Mouse (Mus musculus) brain, embryonic 14.5 days (tissue): ENCODE results near the gene Slc12a8.

Experiments used
- CTCF ChIP-seq: fragments of 200-500 bp; IDR thresholded peaks from 2 replicates; pipeline ENCODE4 v1.5.1; 2012; ENCODE audit warnings: inconsistent platforms, mild to moderate bottlenecking, moderate library complexity, borderline replicate concordance; ENCODE audit not compliant: insufficient read depth, insufficient read length; ENCODE audit errors: extremely low read depth
- POLR2A ChIP-seq: fragments of 200-500 bp; IDR thresholded peaks from 2 replicates; pipeline ENCODE4 v1.6.1; 2012; ENCODE audit warnings: mild to moderate bottlenecking, inconsistent platforms, borderline replicate concordance; ENCODE audit not compliant: poor library complexity, insufficient read depth, insufficient read length, severe bottlenecking; ENCODE audit errors: extremely low read depth

DNA sequence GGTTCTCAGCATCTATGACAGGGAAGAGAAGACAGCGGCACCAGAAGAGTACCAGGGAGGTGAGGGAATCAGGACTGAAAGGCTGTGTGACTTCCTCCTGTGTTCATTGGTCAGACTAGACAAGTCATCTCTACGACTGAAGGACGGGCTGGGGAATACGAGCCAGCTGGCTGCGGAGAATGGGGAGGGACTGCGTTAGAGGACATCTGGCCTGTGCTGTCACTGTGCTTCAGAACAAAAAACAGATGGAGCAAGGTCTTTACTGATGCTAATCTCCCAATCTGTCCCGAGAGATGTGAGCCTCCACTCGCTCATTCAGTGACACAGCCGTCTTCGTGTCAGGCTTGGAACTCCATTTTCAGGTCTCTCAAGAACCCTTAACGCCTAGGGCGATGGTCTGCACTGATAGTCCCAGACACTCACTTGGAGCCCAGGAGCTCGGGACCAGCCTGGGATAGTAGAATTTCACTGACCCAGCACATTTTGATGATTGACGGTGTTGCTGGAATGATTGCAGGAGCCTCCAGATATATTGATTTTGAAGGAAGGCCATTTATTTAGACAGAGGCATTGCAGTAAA lies 156.5 kb downstream of the Slc12a8 start:
- TF ChIP-seq CTCF, result no peak
- TF ChIP-seq POLR2A, result no peak
